Mouse (Mus musculus): Measurements from ENCODE around the gene Wdr86. TPM values are rescaled to one million over a fixed set of nuclear protein-coding genes. Genes with fewer than 3 reads are reported as not detected.

Gene Wdr86
- total RNA-seq (2014; rRNA removed; ENCODE audit: low replicate concordance), result 3.4 and 5.1 TPM in 2 replicates
- 2.7 and 2.8 TPM in 2 replicates for polyA plus RNA-seq (2015; fragmentation: Nextera tagmentation; extraction: Ambion mirVana)

GRCm38 (mm10) chr5:24730488-24730871 lies at the start of gene Wdr86:
Gene Wdr86, minus strand, starts transcription at chr5:24730727.
- no peak within 1 kb of the TSS for H3K27ac ChIP-seq (ENCODE audit: low read depth)
- DNase-seq (ENCODE audit: low spot score), result no peak
- peaks cover 29% of the 10 kb centered on the region for H3K27me3 ChIP-seq (ENCODE audit: control insufficient read depth, insufficient read depth, low read length)
- peak within 1 kb of the TSS; percentile 71 for H3K4me2 ChIP-seq (ENCODE audit: low read depth, low read length)
- H3K36me3 ChIP-seq (replicated peaks; ENCODE audit: control insufficient read depth, insufficient read depth, low read length), result no peaks in the 10 kb centered on the region
- H3K4me1 ChIP-seq (ENCODE audit: control insufficient read depth, insufficient read depth), result peaks cover 27% of the 10 kb centered on the region
- no peaks in the 10 kb centered on the region for H3K9me3 ChIP-seq (replicated peaks; ENCODE audit: control insufficient read depth, low read length)
- ATAC-seq (ENCODE audit: insufficient read depth, low read depth), result no peak
- peak within 1 kb of the TSS; percentile 32; the same call in 1 of the 2 replicates for H3K9ac ChIP-seq (replicated peaks; ENCODE audit: low read depth, low read length)
- WGBS, result under 1% methylated on average over 23 of the region's 23 CpGs
- TF ChIP-seq CTCF (IDR thresholded peaks at IDR 0.05; ENCODE audit: low read depth), result no peak
- no peak for TF ChIP-seq EP300 (IDR thresholded peaks at IDR 0.05; ENCODE audit: low read depth)
- H3K4me3 ChIP-seq (ENCODE audit: low read depth, low read length), result peak within 1 kb of the TSS; percentile 48

- no peak overlapping the region for H3K4me2 ChIP-seq (ENCODE audit: low read depth, low read length)
- ATAC-seq (ENCODE audit: insufficient read depth, low read depth), result peak; percentile 53; the same call in 1 of the 2 replicates
- no peak overlapping the region for H3K9ac ChIP-seq (replicated peaks; ENCODE audit: low read depth, low read length)
- H3K36me3 ChIP-seq (replicated peaks; ENCODE audit: control insufficient read depth, insufficient read depth, low read length), result no peaks in the 10 kb centered on the region
- peak; percentile 57 for DNase-seq (ENCODE audit: low spot score)
- TF ChIP-seq EP300 (IDR thresholded peaks at IDR 0.05; ENCODE audit: low read depth) (no peak), CTCF (IDR thresholded peaks at IDR 0.05; ENCODE audit: low read depth) (peak; percentile 68)
- no peaks in the 10 kb centered on the region for H3K27me3 ChIP-seq (ENCODE audit: control insufficient read depth, insufficient read depth, low read length)
- peaks cover 9% of the 10 kb centered on the region for H3K9me3 ChIP-seq (replicated peaks; ENCODE audit: control insufficient read depth, low read length)
- H3K4me3 ChIP-seq (ENCODE audit: low read depth, low read length), result no peak overlapping the region
- H3K4me1 ChIP-seq (ENCODE audit: control insufficient read depth, insufficient read depth), result 0 out of 2 replicates have a peak, but pooled peaks cover 5% of the 10 kb centered on the region
- no peak overlapping the region for H3K27ac ChIP-seq (ENCODE audit: low read depth)
- 51% methylated on average over 15 of the region's 15 CpGs for WGBS
These were observed 49.5 kb upstream of the Wdr86 start for GRCm38 (mm10) chr5:24779881-24780512.

- Histone ChIP-seq H3K4me1 (ENCODE audit: control insufficient read depth, insufficient read depth) (0 out of 2 replicates have a peak, but pooled peaks cover 5% of the 10 kb centered on the region), H3K4me2 (ENCODE audit: low read depth, low read length) (no peak overlapping the region), H3K36me3 (replicated peaks; ENCODE audit: control insufficient read depth, insufficient read depth, low read length) (no peaks in the 10 kb centered on the region), H3K9me3 (replicated peaks; ENCODE audit: control insufficient read depth, low read length) (0 out of 2 replicates have a peak, but pooled peaks cover 2% of the 10 kb centered on the region), H3K27ac (ENCODE audit: low read depth) (no peak overlapping the region), H3K27me3 (ENCODE audit: control insufficient read depth, insufficient read depth, low read length) (no peaks in the 10 kb centered on the region), H3K9ac (replicated peaks; ENCODE audit: low read depth, low read length) (no peak overlapping the region), H3K4me3 (ENCODE audit: low read depth, low read length) (no peak overlapping the region)
- DNase-seq (ENCODE audit: low spot score) (no peak), ATAC-seq (ENCODE audit: insufficient read depth, low read depth) (no peak)
- TF ChIP-seq EP300 (IDR thresholded peaks at IDR 0.05; ENCODE audit: low read depth) (no peak), CTCF (IDR thresholded peaks at IDR 0.05; ENCODE audit: low read depth) (no peak)
These were observed 48.8 kb upstream of the Wdr86 start for GRCm38 (mm10) chr5:24779321-24779720.

GRCm38 (mm10) chr5:24778843-24779140 lies 48.3 kb upstream of the Wdr86 start:
- WGBS, result 49% methylated on average over 13 of the region's 13 CpGs
- Histone ChIP-seq H3K9ac (replicated peaks; ENCODE audit: low read depth, low read length) (no peak overlapping the region), H3K27me3 (ENCODE audit: control insufficient read depth, insufficient read depth, low read length) (no peaks in the 10 kb centered on the region)

GRCm38 (mm10) chr5:24778082-24778842 lies 47.7 kb upstream of the Wdr86 start:
- Histone ChIP-seq H3K4me2 (ENCODE audit: low read depth, low read length) (0 out of 2 replicates have a peak overlapping the region, but pooled peaks have one; percentile 7), H3K36me3 (replicated peaks; ENCODE audit: control insufficient read depth, insufficient read depth, low read length) (no peaks in the 10 kb centered on the region), H3K27me3 (ENCODE audit: control insufficient read depth, insufficient read depth, low read length) (no peaks in the 10 kb centered on the region), H3K9ac (replicated peaks; ENCODE audit: low read depth, low read length) (no peak overlapping the region), H3K4me1 (ENCODE audit: control insufficient read depth, insufficient read depth) (0 out of 2 replicates have a peak, but pooled peaks cover 5% of the 10 kb centered on the region), H3K9me3 (replicated peaks; ENCODE audit: control insufficient read depth, low read length) (no peaks in the 10 kb centered on the region), H3K27ac (ENCODE audit: low read depth) (no peak overlapping the region), H3K4me3 (ENCODE audit: low read depth, low read length) (no peak overlapping the region)
- 32% methylated on average over 17 of the region's 17 CpGs for WGBS
- DNase-seq (ENCODE audit: low spot score) (no peak), ATAC-seq (ENCODE audit: insufficient read depth, low read depth) (no peak)
- TF ChIP-seq EP300 (IDR thresholded peaks at IDR 0.05; ENCODE audit: low read depth) (no peak), CTCF (IDR thresholded peaks at IDR 0.05; ENCODE audit: low read depth) (no peak)

More at GRCm38 (mm10) chr5:24778843-24779140, 48.3 kb upstream of the Wdr86 start:
- no peak for ATAC-seq (ENCODE audit: insufficient read depth, low read depth)
- DNase-seq (ENCODE audit: low spot score), result no peak
- TF ChIP-seq CTCF (IDR thresholded peaks at IDR 0.05; ENCODE audit: low read depth) (no peak), EP300 (IDR thresholded peaks at IDR 0.05; ENCODE audit: low read depth) (no peak)
- Histone ChIP-seq H3K27ac (ENCODE audit: low read depth) (no peak overlapping the region), H3K4me2 (ENCODE audit: low read depth, low read length) (0 out of 2 replicates have a peak overlapping the region, but pooled peaks have one; percentile 7), H3K4me3 (ENCODE audit: low read depth, low read length) (no peak overlapping the region), H3K36me3 (replicated peaks; ENCODE audit: control insufficient read depth, insufficient read depth, low read length) (no peaks in the 10 kb centered on the region), H3K4me1 (ENCODE audit: control insufficient read depth, insufficient read depth) (0 out of 2 replicates have a peak, but pooled peaks cover 5% of the 10 kb centered on the region), H3K9me3 (replicated peaks; ENCODE audit: control insufficient read depth, low read length) (no peaks in the 10 kb centered on the region)
